Mouse (Mus musculus) limb, embryonic 14.5 days (tissue): ENCODE results near the gene Rabgap1l. TPM values are rescaled to one million over a fixed set of nuclear protein-coding genes. Genes with fewer than 3 reads are reported as not detected.
A peak's percentile ranks its signal among the peaks of the same experiment; 100 is the strongest.

Source experiments
- ATAC-seq: fragments of 200-750 bp; cut with Nextera tagmentation; 2 replicates; pipeline ENCODE4 v1.8.0; 2017; ENCODE audit warnings: low read depth, moderate number of reproducible peaks, moderate TSS enrichment; ENCODE audit not compliant: low FRiP score
- DNase-seq: peaks from one replicate; pipeline ENCODE4 v3.0.0-alpha.2; 2015; ENCODE audit warnings: low spot score
- H3K27ac ChIP-seq: fragments of 300-500 bp; sonication (generic); replicated peaks from 2 replicates; pipeline ENCODE4 v1.5.1; 2014; ENCODE audit warnings: low read depth, mild to moderate bottlenecking, low read length, moderate library complexity, mixed read lengths
- H3K27me3 ChIP-seq: fragments of 300-500 bp; sonication (generic); 2 replicates; pipeline ENCODE4 v1.6.1; 2014; ENCODE audit warnings: low read length, mixed read lengths; ENCODE audit not compliant: control insufficient read depth, insufficient read depth
- H3K36me3 ChIP-seq: fragments of 300-500 bp; sonication (generic); 2 replicates; pipeline ENCODE4 v1.6.1; 2014; ENCODE audit warnings: mild to moderate bottlenecking, low read length, moderate library complexity, mixed read lengths; ENCODE audit not compliant: control insufficient read depth, insufficient read depth
- H3K4me1 ChIP-seq: fragments of 300-500 bp; sonication (generic); 2 replicates; pipeline ENCODE4 v1.6.1; 2014; ENCODE audit warnings: antibody characterized with exemption, low read length, mixed read lengths; ENCODE audit not compliant: control insufficient read depth, insufficient read depth
- H3K4me2 ChIP-seq: fragments of 300-500 bp; sonication (generic); replicated peaks from 2 replicates; pipeline ENCODE4 v1.6.1; 2014; ENCODE audit warnings: low read depth, mild to moderate bottlenecking, low read length, moderate library complexity; ENCODE audit not compliant: severe bottlenecking
- H3K4me3 ChIP-seq: fragments of 300-500 bp; sonication (generic); replicated peaks from 2 replicates; pipeline ENCODE4 v1.5.1; 2014; ENCODE audit warnings: low read length
- H3K9ac ChIP-seq: fragments of 300-500 bp; sonication (generic); 2 replicates; pipeline ENCODE4 v1.6.1; 2014; ENCODE audit warnings: mild to moderate bottlenecking, low read depth, low read length, moderate library complexity; ENCODE audit not compliant: severe bottlenecking
- H3K9me3 ChIP-seq: fragments of 300-500 bp; sonication (generic); 2 replicates; pipeline ENCODE4 v1.6.1; 2016; ENCODE audit warnings: low read length; ENCODE audit not compliant: control insufficient read depth
- POLR2A ChIP-seq: fragments of 200-500 bp; IDR thresholded peaks from 2 replicates; pipeline ENCODE4 v1.8.0; 2012; ENCODE audit warnings: inconsistent platforms, mild to moderate bottlenecking, moderate library complexity, borderline replicate concordance; ENCODE audit not compliant: insufficient read depth, insufficient read length; ENCODE audit errors: extremely low read depth
- WGBS: fragments of 180-500 bp; shearing (Covaris S2); extraction: QIAGEN DNeasy Blood & Tissue Kit; methylation state at CpG from one replicate; pipeline ENCODE4 v1.1.7; 2014; 5-methylcytosine and 5-hydroxymethylcytosine counted together
- polyA plus RNA-seq, 2 experiments: library from polyadenylated mRNA; depleted of rRNA in 1 of 2; stranded (reverse) in 1 of 2; unstranded in 1 of 2; fragments of >200 nt; fragmentation: Nextera tagmentation in 1 of 2; extraction: Ambion mirVana in 1 of 2; gene quantifications; 2 replicates each; pipeline versions ENCODE4 v1.2.1 to v1.2.3; 2012 to 2014

The Rabgap1l gene
- polyA plus RNA-seq, 2 experiments: 13.3 to 19.3 TPM

DNA sequence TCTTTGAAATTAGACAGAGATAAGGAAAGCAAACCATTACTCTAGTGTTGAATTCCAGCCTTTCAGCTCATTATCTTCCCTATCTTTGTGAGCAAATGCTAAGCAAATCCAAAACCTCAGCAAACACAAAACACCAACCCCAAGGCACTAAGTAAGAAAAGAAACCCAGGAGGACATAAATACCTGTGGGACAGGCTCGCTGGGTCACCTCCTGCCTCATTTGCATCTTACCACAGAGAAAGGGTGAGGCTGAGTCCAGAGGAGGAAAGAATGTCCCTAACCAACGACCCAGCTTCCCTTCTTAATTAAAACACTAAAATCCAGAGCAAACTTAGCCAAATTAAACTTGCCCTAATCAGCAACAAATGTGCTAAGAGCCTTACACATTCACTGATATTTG, 481.1 kb downstream of the Rabgap1l start:
- 21% methylated on average over 2 of the region's 2 CpGs for WGBS
- Histone ChIP-seq H3K9me3 (no peaks in the 10 kb centered on the region), H3K4me2 (no peak overlapping the region), H3K4me3 (no peak overlapping the region), H3K36me3 (no peaks in the 10 kb centered on the region), H3K27ac (no peak overlapping the region), H3K27me3 (no peaks in the 10 kb centered on the region), H3K9ac (no peak overlapping the region), H3K4me1 (0 out of 2 replicates have a peak, but pooled peaks cover 3% of the 10 kb centered on the region)
- no peak for TF ChIP-seq POLR2A
- ATAC-seq (no peak), DNase-seq (no peak)

DNA sequence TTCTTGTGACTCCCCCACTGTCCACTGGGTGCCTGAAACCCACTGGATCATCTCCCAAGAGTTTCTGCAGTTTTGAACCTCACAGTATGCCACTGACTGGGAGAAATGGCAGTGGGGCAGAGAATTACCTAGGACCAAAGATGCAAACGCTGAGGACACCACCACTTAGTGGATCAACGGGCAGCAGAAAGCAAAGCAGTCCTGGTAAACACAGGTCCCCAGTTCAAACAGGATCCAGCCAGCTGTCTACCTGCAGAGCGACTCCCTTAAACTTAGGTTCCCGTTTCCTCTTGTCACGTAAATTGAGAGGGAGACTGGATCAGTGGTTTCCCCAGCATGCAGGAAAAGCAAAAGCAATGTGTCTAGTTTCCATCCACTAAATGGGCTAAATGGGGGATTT, 483.1 kb downstream of the Rabgap1l start:
- H3K4me2 ChIP-seq: no peak overlapping the region
- no peaks in the 10 kb centered on the region for H3K9me3 ChIP-seq
- ATAC-seq (no peak), DNase-seq (no peak)
- no peak overlapping the region for H3K9ac ChIP-seq
- no peak for TF ChIP-seq POLR2A
- H3K27ac ChIP-seq: no peak overlapping the region
- H3K4me3 ChIP-seq: no peak overlapping the region
- 39% methylated on average over 5 of the region's 5 CpGs for WGBS
- H3K36me3 ChIP-seq: no peaks in the 10 kb centered on the region
- 0 out of 2 replicates have a peak, but pooled peaks cover 3% of the 10 kb centered on the region for H3K4me1 ChIP-seq
- H3K27me3 ChIP-seq: no peaks in the 10 kb centered on the region

DNA sequence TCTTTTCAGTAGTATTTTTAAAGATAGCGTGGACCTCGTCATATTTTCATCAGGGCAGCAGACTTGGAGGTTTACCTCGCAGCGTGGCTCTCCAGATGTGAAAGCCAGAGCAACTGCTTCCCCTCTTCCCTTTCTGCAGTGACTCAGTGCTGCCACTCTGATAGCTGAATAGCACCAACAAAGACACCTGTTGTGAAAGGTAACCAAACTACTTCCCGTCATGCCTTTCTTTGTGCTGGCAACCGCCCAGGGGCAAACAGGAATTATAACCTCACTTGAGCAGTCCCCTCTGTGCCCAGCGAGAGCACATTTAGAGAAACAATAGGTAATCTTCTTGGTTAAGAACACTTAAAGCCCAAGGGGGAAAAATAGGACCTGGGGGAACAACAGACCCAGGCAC, 484.0 kb downstream of the Rabgap1l start:
- Histone ChIP-seq H3K4me3 (no peak overlapping the region), H3K4me2 (0 out of 2 replicates have a peak overlapping the region, but pooled peaks have one; percentile 3), H3K27ac (no peak overlapping the region), H3K9me3 (no peaks in the 10 kb centered on the region), H3K36me3 (no peaks in the 10 kb centered on the region), H3K27me3 (no peaks in the 10 kb centered on the region), H3K9ac (no peak overlapping the region), H3K4me1 (0 out of 2 replicates have a peak, but pooled peaks cover 3% of the 10 kb centered on the region)
- ATAC-seq (no peak), DNase-seq (no peak)
- no peak for TF ChIP-seq POLR2A
- WGBS: 31% methylated on average over 7 of the region's 7 CpGs

GRCm38 (mm10) chr1:160308498-160308897, 484.5 kb downstream of the Rabgap1l start:
- H3K27me3 ChIP-seq: no peaks in the 10 kb centered on the region
- TF ChIP-seq POLR2A: no peak
- no peak overlapping the region for H3K4me2 ChIP-seq
- H3K9me3 ChIP-seq: no peaks in the 10 kb centered on the region
- H3K36me3 ChIP-seq: no peaks in the 10 kb centered on the region
- H3K9ac ChIP-seq: no peak overlapping the region
- DNase-seq: no peak
- H3K4me1 ChIP-seq: 0 out of 2 replicates have a peak, but pooled peaks cover 3% of the 10 kb centered on the region
- no peak overlapping the region for H3K4me3 ChIP-seq
- WGBS: 70% methylated on average over 7 of the region's 7 CpGs
- no peak for ATAC-seq
- H3K27ac ChIP-seq: no peak overlapping the region

- Histone ChIP-seq H3K27ac (no peak overlapping the region), H3K4me2 (no peak overlapping the region), H3K4me1 (0 out of 2 replicates have a peak, but pooled peaks cover 3% of the 10 kb centered on the region), H3K27me3 (no peaks in the 10 kb centered on the region), H3K9me3 (no peaks in the 10 kb centered on the region), H3K4me3 (no peak overlapping the region), H3K36me3 (no peaks in the 10 kb centered on the region), H3K9ac (no peak overlapping the region)
- WGBS: 61% methylated on average over 10 of the region's 10 CpGs
- no peak for DNase-seq
- no peak for TF ChIP-seq POLR2A
- ATAC-seq: no peak
Observed at GRCm38 (mm10) chr1:160306866-160307616, 486.0 kb downstream of the Rabgap1l start.
